Mouse (Mus musculus): Measurements from ENCODE around the gene Entpd6. TPM values are rescaled to one million over a fixed set of nuclear protein-coding genes. Genes with fewer than 3 reads are reported as not detected.
A peak's percentile ranks its signal among the peaks of the same experiment; 100 is the strongest.

Entpd6 gene
- polyA plus RNA-seq, 1 experiment from 2014 or later, result 25.6 TPM

DNA sequence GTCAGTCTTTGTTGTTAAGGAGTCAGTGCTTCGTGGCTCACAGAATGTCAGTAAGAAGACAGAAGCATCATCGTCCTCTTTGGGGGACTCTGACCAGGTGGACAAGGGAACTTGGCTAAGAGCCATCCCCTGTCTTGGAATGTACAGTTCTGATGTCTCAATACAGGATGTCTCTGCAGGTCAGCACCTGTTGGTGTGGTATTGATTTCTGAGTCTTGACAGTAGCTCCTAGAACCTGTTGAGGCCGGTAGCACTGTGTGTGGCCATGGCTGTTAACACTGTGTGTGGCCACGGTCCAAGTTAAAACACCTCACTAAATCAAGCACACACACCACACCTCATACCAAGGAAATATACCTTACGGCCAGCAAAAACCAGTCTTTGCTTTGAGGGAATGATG, 51.8 kb downstream of the Entpd6 start:
- Histone ChIP-seq H3K27ac (ENCODE audit: low read depth, low read length) (no peak overlapping the region), H3K4me2 (replicated peaks; ENCODE audit: low read depth, low read length) (no peak overlapping the region), H3K9me3 (ENCODE audit: control insufficient read depth, low read length) (no peaks in the 10 kb centered on the region), H3K4me3 (ENCODE audit: low read depth, low read length) (no peak overlapping the region), H3K27me3 (ENCODE audit: control insufficient read depth, insufficient read depth, low read length) (no peaks in the 10 kb centered on the region), H3K9ac (ENCODE audit: low read depth, low read length) (no peak overlapping the region), H3K36me3 (ENCODE audit: control insufficient read depth, insufficient read depth, low read length) (no peaks in the 10 kb centered on the region), H3K4me1 (replicated peaks; ENCODE audit: control insufficient read depth, insufficient read depth, low read length) (no peaks in the 10 kb centered on the region)
- no peak for DNase-seq (ENCODE audit: low spot score)
- no peak for ATAC-seq (ENCODE audit: low FRiP score)
- WGBS, result 90% methylated on average over 5 of the region's 5 CpGs

DNA sequence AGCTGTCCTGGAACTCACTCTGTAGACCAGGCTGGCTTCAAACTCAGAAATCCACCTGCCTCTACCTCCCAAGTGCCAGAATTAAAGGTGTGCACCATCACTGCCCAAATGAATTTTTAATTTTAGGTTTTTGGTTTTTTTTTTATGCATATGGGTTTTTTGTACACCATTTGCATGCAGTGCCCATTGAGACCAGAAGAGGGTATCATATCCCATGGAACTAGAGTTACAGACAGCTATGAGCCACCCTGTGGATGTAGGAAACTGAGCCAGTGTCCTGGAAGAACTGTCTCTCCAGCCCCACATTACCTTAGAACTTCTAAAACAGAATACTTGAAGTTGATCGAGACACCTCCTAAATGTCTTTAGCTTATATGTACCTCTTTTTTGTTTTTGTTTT, 54.2 kb downstream of the Entpd6 start:
- DNase-seq (ENCODE audit: low spot score), result peak; percentile 24
- Histone ChIP-seq H3K27me3 (ENCODE audit: control insufficient read depth, insufficient read depth, low read length) (no peaks in the 10 kb centered on the region), H3K9ac (ENCODE audit: low read depth, low read length) (no peak overlapping the region), H3K27ac (ENCODE audit: low read depth, low read length) (no peak overlapping the region), H3K9me3 (ENCODE audit: control insufficient read depth, low read length) (no peaks in the 10 kb centered on the region), H3K4me2 (replicated peaks; ENCODE audit: low read depth, low read length) (no peak overlapping the region), H3K4me1 (replicated peaks; ENCODE audit: control insufficient read depth, insufficient read depth, low read length) (no peaks in the 10 kb centered on the region), H3K4me3 (ENCODE audit: low read depth, low read length) (no peak overlapping the region), H3K36me3 (ENCODE audit: control insufficient read depth, insufficient read depth, low read length) (no peaks in the 10 kb centered on the region)
- ATAC-seq (ENCODE audit: low FRiP score), result no peak
- 89% methylated on average over 1 of the region's 1 CpGs for WGBS

DNA sequence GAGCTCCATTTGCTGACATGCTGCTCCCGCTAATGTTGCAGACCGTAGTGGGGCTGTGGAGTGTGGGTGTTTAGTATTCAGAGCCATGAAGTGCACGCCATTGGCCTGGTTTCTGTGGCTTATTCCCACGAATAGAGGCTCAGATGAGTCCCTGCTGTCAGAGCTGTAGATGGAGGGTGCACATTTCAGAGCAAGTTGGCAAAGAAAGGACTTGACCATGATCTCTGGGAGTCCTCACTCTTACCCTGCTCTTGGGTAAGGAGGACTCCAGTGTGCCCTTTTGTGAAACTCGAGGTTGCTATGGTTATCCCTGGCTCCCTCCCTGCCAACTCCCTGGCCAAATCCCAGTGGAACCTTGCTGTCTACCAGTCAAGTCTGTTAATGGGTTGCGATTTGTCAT, 59.5 kb downstream of the Entpd6 start:
- no peak overlapping the region for H3K4me3 ChIP-seq (ENCODE audit: low read depth, low read length)
- H3K4me1 ChIP-seq (replicated peaks; ENCODE audit: control insufficient read depth, insufficient read depth, low read length), result no peaks in the 10 kb centered on the region
- no peaks in the 10 kb centered on the region for H3K36me3 ChIP-seq (ENCODE audit: control insufficient read depth, insufficient read depth, low read length)
- no peaks in the 10 kb centered on the region for H3K9me3 ChIP-seq (ENCODE audit: control insufficient read depth, low read length)
- DNase-seq (ENCODE audit: low spot score), result no peak
- no peak overlapping the region for H3K4me2 ChIP-seq (replicated peaks; ENCODE audit: low read depth, low read length)
- 85% methylated on average over 6 of the region's 6 CpGs for WGBS
- no peak for ATAC-seq (ENCODE audit: low FRiP score)
- no peaks in the 10 kb centered on the region for H3K27me3 ChIP-seq (ENCODE audit: control insufficient read depth, insufficient read depth, low read length)
- H3K9ac ChIP-seq (ENCODE audit: low read depth, low read length), result no peak overlapping the region
- no peak overlapping the region for H3K27ac ChIP-seq (ENCODE audit: low read depth, low read length)

DNA sequence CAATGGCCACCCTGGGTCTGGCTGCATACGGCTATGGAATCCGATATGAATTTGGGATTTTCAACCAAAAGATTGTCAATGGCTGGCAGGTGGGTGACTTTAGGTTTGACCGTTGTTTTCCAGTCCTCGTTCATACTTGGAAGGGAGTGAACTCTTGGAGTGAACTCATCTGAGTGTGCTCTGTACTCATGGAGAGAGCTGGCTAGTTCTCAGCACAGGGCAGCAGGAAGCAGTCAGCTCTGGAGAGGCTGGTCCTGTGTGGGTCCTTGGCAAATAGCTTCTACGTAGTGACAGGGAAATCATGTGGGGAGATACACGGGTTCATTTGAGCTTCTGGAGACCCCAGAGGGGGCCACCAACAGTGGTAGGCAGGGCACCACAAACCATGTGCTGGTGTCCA, 60.0 kb downstream of the Entpd6 start:
- Histone ChIP-seq H3K4me1 (replicated peaks; ENCODE audit: control insufficient read depth, insufficient read depth, low read length) (no peaks in the 10 kb centered on the region), H3K27me3 (ENCODE audit: control insufficient read depth, insufficient read depth, low read length) (no peaks in the 10 kb centered on the region), H3K9me3 (ENCODE audit: control insufficient read depth, low read length) (no peaks in the 10 kb centered on the region), H3K9ac (ENCODE audit: low read depth, low read length) (no peak overlapping the region), H3K36me3 (ENCODE audit: control insufficient read depth, insufficient read depth, low read length) (no peaks in the 10 kb centered on the region), H3K27ac (ENCODE audit: low read depth, low read length) (no peak overlapping the region), H3K4me3 (ENCODE audit: low read depth, low read length) (no peak overlapping the region), H3K4me2 (replicated peaks; ENCODE audit: low read depth, low read length) (no peak overlapping the region)
- DNase-seq (ENCODE audit: low spot score) (no peak), ATAC-seq (ENCODE audit: low FRiP score) (no peak)
- 94% methylated on average over 6 of the region's 6 CpGs for WGBS

DNA sequence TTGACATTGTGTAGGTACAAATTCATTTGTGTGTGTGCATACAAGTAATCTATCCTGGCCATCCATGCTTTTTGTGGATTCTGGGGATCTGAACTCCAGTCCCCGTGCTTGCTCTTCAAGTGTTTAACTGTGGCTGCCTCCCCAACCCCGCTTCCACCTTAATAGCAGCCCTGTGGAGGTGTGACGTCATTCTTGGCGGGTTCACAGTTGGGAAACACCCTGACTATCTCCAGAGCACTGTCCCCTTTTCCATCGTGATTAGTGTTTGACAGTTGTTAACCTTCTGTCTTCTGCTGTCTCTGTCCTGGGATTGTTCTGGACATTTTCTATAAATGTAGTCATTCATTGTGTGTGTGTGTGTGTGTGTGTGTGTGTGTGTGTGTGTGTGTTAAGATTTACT, 61.8 kb downstream of the Entpd6 start:
- WGBS, result 94% methylated on average over 5 of the region's 5 CpGs
- no peak for ATAC-seq (ENCODE audit: low FRiP score)
- no peak overlapping the region for H3K27ac ChIP-seq (ENCODE audit: low read depth, low read length)
- no peak overlapping the region for H3K4me2 ChIP-seq (replicated peaks; ENCODE audit: low read depth, low read length)
- no peak for DNase-seq (ENCODE audit: low spot score)
- H3K36me3 ChIP-seq (ENCODE audit: control insufficient read depth, insufficient read depth, low read length), result no peaks in the 10 kb centered on the region
- H3K27me3 ChIP-seq (ENCODE audit: control insufficient read depth, insufficient read depth, low read length), result no peaks in the 10 kb centered on the region
- no peak overlapping the region for H3K4me3 ChIP-seq (ENCODE audit: low read depth, low read length)
- no peaks in the 10 kb centered on the region for H3K4me1 ChIP-seq (replicated peaks; ENCODE audit: control insufficient read depth, insufficient read depth, low read length)
- no peaks in the 10 kb centered on the region for H3K9me3 ChIP-seq (ENCODE audit: control insufficient read depth, low read length)
- H3K9ac ChIP-seq (ENCODE audit: low read depth, low read length), result no peak overlapping the region

DNA sequence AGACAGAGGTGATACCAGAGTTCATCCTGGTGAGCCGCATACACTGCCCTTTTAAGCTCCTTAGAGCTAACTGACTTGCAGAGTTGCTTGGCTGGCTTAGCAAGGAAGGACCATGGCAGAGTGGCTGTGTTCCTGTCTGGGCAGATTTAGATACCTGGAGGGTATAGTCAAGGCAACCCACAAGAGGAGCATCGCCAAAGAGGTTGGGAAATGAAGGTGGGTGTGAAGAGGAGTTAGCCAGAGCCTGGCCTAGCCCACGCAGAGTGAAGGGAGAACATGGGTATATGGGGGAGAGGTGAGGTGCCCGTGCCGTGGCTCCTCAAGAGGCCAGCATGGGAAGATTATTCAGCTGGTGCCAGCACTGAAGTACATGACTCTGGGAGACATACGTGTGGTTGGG, 64.0 kb downstream of the Entpd6 start:
- ATAC-seq (ENCODE audit: low FRiP score) (no peak), DNase-seq (ENCODE audit: low spot score) (no peak)
- Histone ChIP-seq H3K4me2 (replicated peaks; ENCODE audit: low read depth, low read length) (no peak overlapping the region), H3K4me3 (ENCODE audit: low read depth, low read length) (no peak overlapping the region), H3K9me3 (ENCODE audit: control insufficient read depth, low read length) (no peaks in the 10 kb centered on the region), H3K36me3 (ENCODE audit: control insufficient read depth, insufficient read depth, low read length) (no peaks in the 10 kb centered on the region), H3K9ac (ENCODE audit: low read depth, low read length) (no peak overlapping the region), H3K27ac (ENCODE audit: low read depth, low read length) (no peak overlapping the region), H3K4me1 (replicated peaks; ENCODE audit: control insufficient read depth, insufficient read depth, low read length) (no peaks in the 10 kb centered on the region), H3K27me3 (ENCODE audit: control insufficient read depth, insufficient read depth, low read length) (no peaks in the 10 kb centered on the region)
- 95% methylated on average over 6 of the region's 6 CpGs for WGBS

DNA sequence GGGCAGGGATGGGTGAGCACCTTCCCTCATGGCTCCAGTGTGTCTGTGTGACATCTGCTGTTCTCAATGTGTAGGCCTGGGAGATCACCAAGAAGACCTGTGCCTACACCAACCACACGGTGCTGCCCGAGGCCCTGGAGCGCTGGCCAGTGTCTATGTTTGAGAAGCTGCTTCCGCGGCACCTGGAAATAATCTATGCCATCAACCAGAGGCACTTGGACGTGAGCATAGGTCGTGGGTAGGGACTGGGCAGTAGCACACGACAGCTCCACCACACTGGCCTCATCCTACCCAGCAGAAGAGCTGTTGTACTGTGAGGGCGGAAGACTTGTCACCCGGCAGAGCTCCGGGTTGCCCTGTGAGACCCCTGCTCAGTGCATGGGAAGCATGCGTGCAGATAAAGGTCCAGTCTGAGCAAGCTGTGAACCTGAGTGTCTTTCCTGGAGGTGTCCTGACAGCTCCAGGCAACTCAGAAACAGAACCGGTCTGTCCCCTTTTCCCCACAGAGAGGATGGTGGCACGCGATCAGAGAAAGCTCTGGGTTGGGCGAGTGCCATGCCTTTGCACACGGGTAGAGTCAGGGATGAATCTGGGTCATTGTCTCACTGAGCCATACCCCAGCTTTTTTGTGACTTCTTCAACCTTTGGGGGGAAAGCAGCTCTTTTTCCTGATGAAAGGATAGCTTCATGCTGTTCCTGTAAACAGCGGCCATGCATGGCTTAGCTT, 68.0 kb downstream of the Entpd6 start:
- H3K4me3 ChIP-seq (ENCODE audit: low read depth, low read length), result no peak overlapping the region
- H3K9ac ChIP-seq (ENCODE audit: low read depth, low read length), result no peak overlapping the region
- DNase-seq (ENCODE audit: low spot score) (no peak), ATAC-seq (ENCODE audit: low FRiP score) (no peak)
- no peaks in the 10 kb centered on the region for H3K36me3 ChIP-seq (ENCODE audit: control insufficient read depth, insufficient read depth, low read length)
- WGBS, result 93% methylated on average over 18 of the region's 18 CpGs
- no peak overlapping the region for H3K27ac ChIP-seq (ENCODE audit: low read depth, low read length)
- no peaks in the 10 kb centered on the region for H3K27me3 ChIP-seq (ENCODE audit: control insufficient read depth, insufficient read depth, low read length)
- no peaks in the 10 kb centered on the region for H3K4me1 ChIP-seq (replicated peaks; ENCODE audit: control insufficient read depth, insufficient read depth, low read length)
- H3K9me3 ChIP-seq (ENCODE audit: control insufficient read depth, low read length), result no peaks in the 10 kb centered on the region
- no peak overlapping the region for H3K4me2 ChIP-seq (replicated peaks; ENCODE audit: low read depth, low read length)

DNA sequence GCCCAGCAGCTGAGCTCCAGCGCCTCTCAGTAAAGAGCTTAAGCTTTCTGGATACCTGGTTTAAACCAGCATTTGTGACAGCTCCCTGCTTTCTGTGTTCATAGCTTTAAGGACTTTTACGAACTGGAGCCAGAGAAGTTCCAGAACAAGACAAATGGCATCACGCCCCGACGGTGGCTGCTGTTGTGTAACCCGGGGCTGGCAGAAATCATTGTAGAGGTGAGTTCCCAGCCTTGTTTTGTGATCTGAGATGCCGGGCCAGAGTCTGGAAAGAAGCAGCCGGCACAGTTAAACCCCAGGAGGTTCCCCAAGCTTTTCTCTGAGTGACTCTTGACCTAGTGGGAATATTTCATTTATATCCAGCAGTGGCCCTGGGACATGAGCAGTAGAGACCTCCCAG, 69.9 kb downstream of the Entpd6 start:
- Histone ChIP-seq H3K9me3 (ENCODE audit: control insufficient read depth, low read length) (no peaks in the 10 kb centered on the region), H3K27me3 (ENCODE audit: control insufficient read depth, insufficient read depth, low read length) (no peaks in the 10 kb centered on the region), H3K27ac (ENCODE audit: low read depth, low read length) (no peak overlapping the region), H3K4me1 (replicated peaks; ENCODE audit: control insufficient read depth, insufficient read depth, low read length) (no peaks in the 10 kb centered on the region), H3K9ac (ENCODE audit: low read depth, low read length) (no peak overlapping the region), H3K36me3 (ENCODE audit: control insufficient read depth, insufficient read depth, low read length) (no peaks in the 10 kb centered on the region), H3K4me2 (replicated peaks; ENCODE audit: low read depth, low read length) (no peak overlapping the region), H3K4me3 (ENCODE audit: low read depth, low read length) (no peak overlapping the region)
- WGBS, result 90% methylated on average over 8 of the region's 8 CpGs
- ATAC-seq (ENCODE audit: low FRiP score) (no peak), DNase-seq (ENCODE audit: low spot score) (no peak)

DNA sequence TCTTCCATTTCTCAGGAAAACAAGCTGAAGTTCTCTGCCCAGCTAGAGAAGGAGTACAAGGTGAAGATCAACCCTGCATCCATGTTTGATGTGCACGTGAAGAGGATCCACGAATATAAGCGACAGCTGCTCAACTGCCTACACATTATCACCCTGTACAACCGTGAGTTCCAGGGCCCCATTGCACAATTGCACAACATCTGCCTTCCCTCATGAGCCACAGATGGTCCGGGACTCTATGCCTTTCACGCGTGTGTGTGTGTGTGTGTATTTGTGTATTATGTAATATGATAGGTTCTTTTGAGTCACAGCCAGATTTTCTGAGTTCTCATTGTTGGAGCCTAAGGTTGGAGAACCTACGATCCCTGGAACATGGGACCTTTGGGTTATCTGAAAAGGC, 71.9 kb downstream of the Entpd6 start:
- Histone ChIP-seq H3K27ac (ENCODE audit: low read depth, low read length) (no peak overlapping the region), H3K4me3 (ENCODE audit: low read depth, low read length) (no peak overlapping the region), H3K9ac (ENCODE audit: low read depth, low read length) (no peak overlapping the region), H3K27me3 (ENCODE audit: control insufficient read depth, insufficient read depth, low read length) (no peaks in the 10 kb centered on the region), H3K4me1 (replicated peaks; ENCODE audit: control insufficient read depth, insufficient read depth, low read length) (no peaks in the 10 kb centered on the region), H3K4me2 (replicated peaks; ENCODE audit: low read depth, low read length) (no peak overlapping the region), H3K36me3 (ENCODE audit: control insufficient read depth, insufficient read depth, low read length) (no peaks in the 10 kb centered on the region), H3K9me3 (ENCODE audit: control insufficient read depth, low read length) (no peaks in the 10 kb centered on the region)
- ATAC-seq (ENCODE audit: low FRiP score) (no peak), DNase-seq (ENCODE audit: low spot score) (no peak)
- WGBS, result 90% methylated on average over 8 of the region's 8 CpGs

Data from hindbrain, embryonic 11.5 days (tissue).